Mouse (Mus musculus) CD8-positive naive resting alpha-beta T cell, adult 2 months (primary cell): ENCODE measurements around the gene Prpf8.
A peak's percentile ranks its signal among the peaks of the same experiment; 100 is the strongest.
"Not testable (repeated sequence)": the region's sequence is repeated elsewhere in the genome, so short reads cannot be mapped to it uniquely, and the experiment has no call there.

Source experiments
- DNase-seq, 2 experiments: peaks; one replicate each; pipeline ENCODE4 v3.0.0; 2022; ENCODE audit warnings: low read depth in 2 of 2, low spot score in 2 of 2

The Prpf8 gene

GRCm38 (mm10) chr11:75486601-75487285 lies at the start of gene Prpf8:
Gene Prpf8 (plus strand): TSS chr11:75486816.
- peak; percentile 95 to 97 for DNase-seq

- DNase-seq: no peak
These were observed 48.4 kb upstream of the Prpf8 start for GRCm38 (mm10) chr11:75438194-75438593.

GRCm38 (mm10) chr11:75438804-75439203 lies 47.8 kb upstream of the Prpf8 start:
- DNase-seq: no peak

GRCm38 (mm10) chr11:75439363-75439762 lies 47.3 kb upstream of the Prpf8 start, which contains the start of gene Serpinf2:
Gene Serpinf2 (minus strand): TSS chr11:75439591.
- no peak for DNase-seq

GRCm38 (mm10) chr11:75439951-75440350 lies 46.7 kb upstream of the Prpf8 start:
- no peak for DNase-seq

- no peak for DNase-seq
These were observed 45.6 kb upstream of the Prpf8 start for GRCm38 (mm10) chr11:75441034-75441433.

GRCm38 (mm10) chr11:75441601-75442000 lies 45.0 kb upstream of the Prpf8 start:
- DNase-seq: no peak

GRCm38 (mm10) chr11:75443711-75444110 lies 42.9 kb upstream of the Prpf8 start:
- no peak for DNase-seq

GRCm38 (mm10) chr11:75448575-75448974 lies 38.0 kb upstream of the Prpf8 start:
- no peak for DNase-seq

- DNase-seq: no peak
These were observed 36.9 kb upstream of the Prpf8 start for GRCm38 (mm10) chr11:75449695-75450094.

GRCm38 (mm10) chr11:75450304-75450908 lies 36.2 kb upstream of the Prpf8 start:
- no peak for DNase-seq

- DNase-seq: no peak
These were observed 35.7 kb upstream of the Prpf8 start for GRCm38 (mm10) chr11:75450936-75451335.

- DNase-seq: no peak
These were observed 34.5 kb upstream of the Prpf8 start for GRCm38 (mm10) chr11:75452081-75452480.

- no peak for DNase-seq
These were observed 33.6 kb upstream of the Prpf8 start for GRCm38 (mm10) chr11:75452812-75453557.

GRCm38 (mm10) chr11:75453991-75454930 lies 32.4 kb upstream of the Prpf8 start, which contains the start of gene Wdr81:
Gene Wdr81 (minus strand): TSS chr11:75454717.
- DNase-seq: peak; percentile 78 to 84

- no peak for DNase-seq
These were observed 31.4 kb upstream of the Prpf8 start for GRCm38 (mm10) chr11:75455041-75455736.

- not testable (repeated sequence) for DNase-seq
These were observed 30.6 kb upstream of the Prpf8 start for GRCm38 (mm10) chr11:75455971-75456370.

- DNase-seq: no peak
These were observed 30.2 kb upstream of the Prpf8 start for GRCm38 (mm10) chr11:75456440-75456871.

- peak in 1 of 2 experiments; percentile 37 for DNase-seq
These were observed 28.4 kb upstream of the Prpf8 start for GRCm38 (mm10) chr11:75458169-75458568.

- no peak for DNase-seq
These were observed 28.0 kb upstream of the Prpf8 start for GRCm38 (mm10) chr11:75458628-75459041.
